ENCODE assay signal across 9 mouse cellular contexts in the genomic region with DNA sequence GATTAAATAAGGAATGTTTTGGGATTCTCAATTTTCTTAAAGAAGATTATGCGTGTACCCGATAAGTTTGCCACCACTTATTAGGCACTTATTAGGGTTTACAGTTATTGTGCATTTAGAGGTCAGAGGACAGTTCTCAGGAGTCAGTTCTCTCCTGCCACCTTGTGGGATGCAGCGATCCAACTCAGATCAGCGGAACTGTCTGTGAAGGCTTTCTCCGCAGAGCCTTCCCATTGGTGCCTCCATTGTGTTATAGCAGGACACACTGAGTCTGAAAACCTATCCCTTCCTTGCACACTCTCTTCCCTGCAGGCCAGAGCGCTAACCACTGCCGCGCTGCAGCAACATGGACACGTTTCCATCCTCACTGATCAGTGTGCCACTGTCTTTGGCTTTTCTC.
DNase-seq lines count a peak whose midpoint lies in the region; ATAC-seq lines count a peak whose summit lies in the region.
"Had no signal": no experiment of that assay in that cellular context is flagged by ENCODE, and none has a peak within 500 bp of the region (broad histone marks: within the 10 kb centered on the region; RNA-seq: fewer than 3 reads in every experiment).

No protein-coding gene starts in this region.

- H3K4me3 ChIP-seq in kidney, embryonic 14.5 days (ENCODE audit: low read length): no peak overlapping the region
- H3K4me3 ChIP-seq: hindbrain, embryonic 15.5 days had no signal

- H3K9ac ChIP-seq in kidney, embryonic 14.5 days (ENCODE audit: low read depth, low read length): no peak overlapping the region
- H3K9ac ChIP-seq: hindbrain, embryonic 15.5 days had no signal

- H3K9me3 ChIP-seq in kidney, embryonic 14.5 days (ENCODE audit: control insufficient read depth, low read length): 0 out of 2 replicates have a peak, but pooled peaks cover 3% of the 10 kb centered on the region
- H3K9me3 ChIP-seq: hindbrain, embryonic 15.5 days had no signal

- no peak for ATAC-seq in kidney, embryonic 14.5 days (ENCODE audit: low FRiP score, low TSS enrichment)
- ATAC-seq in frontal cortex, adult (ENCODE audit: low TSS enrichment): no peak

- H3K27ac ChIP-seq in kidney, embryonic 14.5 days (ENCODE audit: low read depth, low read length): no peak overlapping the region
- H3K27ac ChIP-seq: hindbrain, embryonic 15.5 days had no signal

- H3K4me1 ChIP-seq in kidney, embryonic 14.5 days (ENCODE audit: control insufficient read depth, insufficient read depth, low read length): peaks cover 7% of the 10 kb centered on the region; the same call in 1 of the 2 replicates
- H3K4me1 ChIP-seq: hindbrain, embryonic 15.5 days had no signal

- H3K4me2 ChIP-seq in kidney, embryonic 14.5 days (replicated peaks; ENCODE audit: low read depth, low read length): no peak overlapping the region
- H3K4me2 ChIP-seq: hindbrain, embryonic 15.5 days had no signal

- 58% methylated on average over 9 of the region's 9 CpGs for WGBS in kidney, embryonic 14.5 days

- DNase-seq in adrenal gland, postnatal 10 days: peak; percentile 41
- DNase-seq in adrenal gland, adult 8-10 months: no peak
- peak; percentile 13 to 16 for DNase-seq in kidney, adult 8-10 months
- DNase-seq in ZHBTc4 (ENCODE audit: low read depth, low spot score): peak; percentile 51
- DNase-seq in lung, postnatal 36 days: peak; percentile 38
- no peak for DNase-seq in testis, postnatal 10 days (ENCODE audit: low spot score)

- H3K27me3 ChIP-seq in kidney, embryonic 14.5 days (ENCODE audit: control insufficient read depth, insufficient read depth, low read length): no peaks in the 10 kb centered on the region
- H3K27me3 ChIP-seq: hindbrain, embryonic 15.5 days had no signal

- H3K36me3 ChIP-seq in kidney, embryonic 14.5 days (ENCODE audit: control insufficient read depth, insufficient read depth, low read length): no peaks in the 10 kb centered on the region
- H3K36me3 ChIP-seq: hindbrain, embryonic 15.5 days had no signal

Comparison
In these comparisons a context has a peak if more than half of its experiments do, and no peak if none do; other contexts are left out.
1. DNase-seq: peak in adrenal gland, postnatal 10 days (single experiment), kidney, adult 8-10 months (2 of 2), ZHBTc4 (single experiment) and lung, postnatal 36 days (single experiment); none in adrenal gland, adult 8-10 months (single experiment) and testis, postnatal 10 days (single experiment).